8 mouse cellular contexts compared by ENCODE assay signal in genomic region chr13:17993515-17993847, GRCm38 (mm10). TPM values are rescaled to one million over a fixed set of nuclear protein-coding genes. Genes with fewer than 3 reads are reported as not detected.
DNase-seq lines count a peak whose midpoint lies in the region; ATAC-seq and TF ChIP-seq lines count a peak whose summit lies in the region.

No protein-coding gene starts in this region.

- ATAC-seq in liver, embryonic 13.5 days (ENCODE audit: low read depth) = no peak

- H3K36me3 ChIP-seq in thymus, adult 2 months (ENCODE audit: control insufficient read depth, insufficient read depth, low read length) = no peaks in the 10 kb centered on the region
- peaks cover 4% of the 10 kb centered on the region; the same call in 1 of the 2 replicates for H3K36me3 ChIP-seq in liver, embryonic 13.5 days

- TF ChIP-seq POLR2A in thymus, adult 2 months (IDR thresholded peaks at IDR 0.05; ENCODE audit: control insufficient read depth, extremely low read depth, insufficient read depth, low read length, poor library complexity) = no peak

- TF ChIP-seq CTCF in gastrocnemius, adult 2 months (IDR thresholded peaks at IDR 0.05) = no peak
- no peak for TF ChIP-seq CTCF in thymus, adult 2 months (IDR thresholded peaks at IDR 0.05; ENCODE audit: borderline replicate concordance, control insufficient read depth, extremely low read depth, insufficient read depth, low read length, poor library complexity)

- no peaks in the 10 kb centered on the region for H3K27me3 ChIP-seq in thymus, adult 2 months (ENCODE audit: control insufficient read depth, insufficient read depth, low read length)
- H3K27me3 ChIP-seq in liver, embryonic 13.5 days = no peaks in the 10 kb centered on the region

- H3K27ac ChIP-seq in gastrocnemius, adult 2 months = peak overlapping the region; percentile 88
- H3K27ac ChIP-seq in thymus, adult 2 months (ENCODE audit: control insufficient read depth, insufficient read depth, low read length) = no peak overlapping the region
- no peak overlapping the region for H3K27ac ChIP-seq in liver, embryonic 13.5 days

- 33% methylated on average over 7 of the region's 7 CpGs for WGBS in thymus, adult 2 months
- WGBS in liver, embryonic 13.5 days (ENCODE audit: insufficient replicate concordance) = 29% methylated on average over 7 of the region's 7 CpGs

- intact Hi-C loops in gastrocnemius, adult 2 months (cut with DNase I) = loop anchor here (5.0 kb wide), 2 partner anchors 51 to 301 kb away; partner anchors contain the start of gene Rala
- intact Hi-C loops in gastrocnemius, postnatal 14 days (cut with DNase I; ENCODE audit: low total_unique reads) = loop anchor here (5.0 kb wide), 1 partner anchor 51 kb away; the partner anchor contains the start of gene Rala

- peak overlapping the region; percentile 93 for H3K4me3 ChIP-seq in gastrocnemius, adult 2 months
- peak overlapping the region; percentile 72 for H3K4me3 ChIP-seq in thymus, adult 2 months (ENCODE audit: control insufficient read depth, insufficient read depth, low read length)
- H3K4me3 ChIP-seq in liver, embryonic 13.5 days (replicated peaks) = peak overlapping the region; percentile 86

- peaks cover 5% of the 10 kb centered on the region; the same call in 1 of the 2 replicates for H3K4me1 ChIP-seq in thymus, adult 2 months (replicated peaks; ENCODE audit: control insufficient read depth, insufficient read depth, low read length)
- H3K4me1 ChIP-seq in liver, embryonic 13.5 days (replicated peaks) = peaks cover 13% of the 10 kb centered on the region

- H3K9ac ChIP-seq in liver, embryonic 13.5 days = peak overlapping the region; percentile 86

- no peaks in the 10 kb centered on the region for H3K9me3 ChIP-seq in liver, embryonic 13.5 days (replicated peaks)

- no peak for DNase-seq in gastrocnemius, adult 2 months
- no peak for DNase-seq in gastrocnemius, postnatal 14 days
- no peak for DNase-seq in thymus, adult 2 months
- no peak for DNase-seq in thymus, postnatal 14 days
- DNase-seq in liver, embryonic 13.5 days = no peak
- DNase-seq in retina, postnatal 1 day = no peak
- no peak for DNase-seq in lung, postnatal 4 days
- no peak for DNase-seq in left cerebral cortex, adult 18-20 months (ENCODE audit: low spot score in 2 of 2)

- H3K4me2 ChIP-seq in liver, embryonic 13.5 days = peak overlapping the region; percentile 75

RNA-seq across cellular contexts. Expression of gene Yae1d1, which starts 0.3 kb away (rescaled TPM):
- 10 to 100 TPM; 13.9 to 17.3 TPM for total RNA-seq in gastrocnemius, adult 2 months (2021)
- total RNA-seq in gastrocnemius, postnatal 14 days (2021) = 10 to 100 TPM; 13.9 to 16.7 TPM
- 6.6 and 7.3 TPM in 2 replicates for polyA plus RNA-seq in thymus, adult 2 months (2012; rRNA removed)
- 32.4 and 35.5 TPM in 2 replicates for polyA plus RNA-seq in liver, embryonic 13.5 days (2015; fragmentation: Nextera tagmentation; extraction: Ambion mirVana)
- total RNA-seq in left cerebral cortex, adult 18-20 months (2021) = 10 to 100 TPM; 24.8 to 27.5 TPM

RNA-seq across cellular contexts. Expression of gene Rala, which starts 49.4 kb away (rescaled TPM):
- total RNA-seq in gastrocnemius, adult 2 months (2021) = 10 to 100 TPM; 21.0 to 30.7 TPM
- 10 to 100 TPM; 22.9 to 26.3 TPM for total RNA-seq in gastrocnemius, postnatal 14 days (2021)
- polyA plus RNA-seq in thymus, adult 2 months (2012; rRNA removed) = 14.5 and 16.7 TPM in 2 replicates
- polyA plus RNA-seq in liver, embryonic 13.5 days (2015; fragmentation: Nextera tagmentation; extraction: Ambion mirVana) = 23.4 and 23.6 TPM in 2 replicates
- total RNA-seq in left cerebral cortex, adult 18-20 months (2021) = 10 to 100 TPM; 59.2 to 60.3 TPM
